Mouse (Mus musculus) heart, embryonic 12.5 days (tissue): ENCODE data around the gene Wars2. TPM values are rescaled to one million over a fixed set of nuclear protein-coding genes. Genes with fewer than 3 reads are reported as not detected.

Experiments used
- ATAC-seq: fragments of 200-750 bp; cut with Nextera tagmentation; 2 replicates; pipeline ENCODE4 v1.8.0; 2017; ENCODE audit warnings: moderate TSS enrichment, moderate library complexity; ENCODE audit not compliant: insufficient number of reproducible peaks, low FRiP score
- H3K27ac ChIP-seq: fragments of 300-500 bp; sonication (generic); 2 replicates; pipeline ENCODE4 v1.5.1; 2016; ENCODE audit warnings: mild to moderate bottlenecking, moderate library complexity; ENCODE audit not compliant: poor library complexity, severe bottlenecking
- H3K27me3 ChIP-seq: fragments of 300-500 bp; sonication (generic); replicated peaks from 2 replicates; pipeline ENCODE4 v1.6.1; 2016; ENCODE audit warnings: mild to moderate bottlenecking, moderate library complexity
- H3K36me3 ChIP-seq: fragments of 300-500 bp; sonication (generic); 2 replicates; pipeline ENCODE4 v1.6.1; 2016; ENCODE audit warnings: mild to moderate bottlenecking, moderate library complexity
- H3K4me1 ChIP-seq: fragments of 300-500 bp; sonication (generic); replicated peaks from 2 replicates; pipeline ENCODE4 v1.6.1; 2016; ENCODE audit warnings: mild to moderate bottlenecking
- H3K4me2 ChIP-seq: fragments of 300-500 bp; sonication (generic); 2 replicates; pipeline ENCODE4 v1.6.1; 2016; ENCODE audit warnings: mild to moderate bottlenecking, moderate library complexity
- H3K4me3 ChIP-seq: fragments of 300-500 bp; sonication (generic); 2 replicates; pipeline ENCODE4 v1.5.1; 2016; ENCODE audit warnings: mild to moderate bottlenecking
- H3K9ac ChIP-seq: fragments of 300-500 bp; sonication (generic); 2 replicates; pipeline ENCODE4 v1.6.1; 2016; ENCODE audit warnings: mild to moderate bottlenecking, moderate library complexity
- H3K9me3 ChIP-seq: fragments of 300-500 bp; sonication (generic); replicated peaks from 2 replicates; pipeline ENCODE4 v1.6.1; 2016; ENCODE audit warnings: mild to moderate bottlenecking, moderate library complexity
- WGBS: fragments of 180-500 bp; shearing (Covaris S2); methylation state at CpG from one replicate; pipeline ENCODE4 v1.1.7; 2016; 5-methylcytosine and 5-hydroxymethylcytosine counted together
- polyA plus RNA-seq: library from polyadenylated mRNA; unstranded; fragments of >200 nt; fragmentation: Nextera tagmentation; extraction: Ambion mirVana; gene quantifications from 2 replicates; pipeline ENCODE4 v1.2.1, GENCODE M21; 2016

The Wars2 gene
- polyA plus RNA-seq, 1 experiment from 2014 or later, result 9.1 TPM

- ATAC-seq, result no peak
- Histone ChIP-seq H3K9ac (no peak overlapping the region), H3K27ac (no peak overlapping the region), H3K36me3 (no peaks in the 10 kb centered on the region), H3K4me2 (no peak overlapping the region), H3K27me3 (peaks cover 89% of the 10 kb centered on the region), H3K4me1 (peaks cover 15% of the 10 kb centered on the region; the same call in 1 of the 2 replicates), H3K9me3 (0 out of 2 replicates have a peak, but pooled peaks cover 3% of the 10 kb centered on the region), H3K4me3 (no peak overlapping the region)
- under 1% methylated on average over 6 of the region's 6 CpGs for WGBS
Measured at GRCm38 (mm10) chr3:99249906-99250305, 109.0 kb downstream of the Wars2 start.

- Histone ChIP-seq H3K9me3 (0 out of 2 replicates have a peak, but pooled peaks cover 3% of the 10 kb centered on the region), H3K36me3 (no peaks in the 10 kb centered on the region), H3K9ac (no peak overlapping the region), H3K4me1 (peaks cover 17% of the 10 kb centered on the region; the same call in 1 of the 2 replicates), H3K4me2 (no peak overlapping the region), H3K4me3 (no peak overlapping the region), H3K27me3 (peaks cover 87% of the 10 kb centered on the region), H3K27ac (no peak overlapping the region)
- ATAC-seq, result no peak
- 20% methylated on average over 6 of the region's 6 CpGs for WGBS
Measured at GRCm38 (mm10) chr3:99251271-99252165, 110.7 kb downstream of the Wars2 start.

GRCm38 (mm10) chr3:99252461-99253091 is 111.7 kb downstream of the Wars2 start:
- H3K4me1 ChIP-seq, result peaks cover 17% of the 10 kb centered on the region; the same call in 1 of the 2 replicates
- no peaks in the 10 kb centered on the region for H3K36me3 ChIP-seq
- peak overlapping the region; percentile 96; the same call in 1 of the 2 replicates for H3K4me2 ChIP-seq
- H3K27ac ChIP-seq, result no peak overlapping the region
- ATAC-seq, result no peak
- H3K9ac ChIP-seq, result no peak overlapping the region
- 0 out of 2 replicates have a peak, but pooled peaks cover 3% of the 10 kb centered on the region for H3K9me3 ChIP-seq
- peak overlapping the region; percentile 57 for H3K4me3 ChIP-seq
- 2% methylated on average over 16 of the region's 16 CpGs for WGBS
- peaks cover 87% of the 10 kb centered on the region for H3K27me3 ChIP-seq

- H3K4me3 ChIP-seq, result peak overlapping the region; percentile 57
- H3K27ac ChIP-seq, result no peak overlapping the region
- H3K27me3 ChIP-seq, result peaks cover 87% of the 10 kb centered on the region
- no peaks in the 10 kb centered on the region for H3K36me3 ChIP-seq
- ATAC-seq, result 0 out of 2 replicates have a peak, but pooled peaks have one; percentile 21
- 0 out of 2 replicates have a peak, but pooled peaks cover 3% of the 10 kb centered on the region for H3K9me3 ChIP-seq
- H3K4me1 ChIP-seq, result peaks cover 17% of the 10 kb centered on the region; the same call in 1 of the 2 replicates
- 1% methylated on average over 12 of the region's 12 CpGs for WGBS
- H3K9ac ChIP-seq, result no peak overlapping the region
- peak overlapping the region; percentile 96 for H3K4me2 ChIP-seq
Measured at GRCm38 (mm10) chr3:99253092-99253488, 112.2 kb downstream of the Wars2 start.

GRCm38 (mm10) chr3:99253497-99254451 is 112.9 kb downstream of the Wars2 start:
- Histone ChIP-seq H3K4me3 (peak overlapping the region; percentile 57), H3K4me1 (peaks cover 17% of the 10 kb centered on the region; the same call in 1 of the 2 replicates), H3K9me3 (0 out of 2 replicates have a peak, but pooled peaks cover 3% of the 10 kb centered on the region), H3K4me2 (peak overlapping the region; percentile 96), H3K27ac (no peak overlapping the region), H3K9ac (peak overlapping the region; percentile 52; the same call in 1 of the 2 replicates), H3K36me3 (no peaks in the 10 kb centered on the region), H3K27me3 (peaks cover 87% of the 10 kb centered on the region)
- WGBS, result under 1% methylated on average over 73 of the region's 73 CpGs
- ATAC-seq, result peak; percentile 22

GRCm38 (mm10) chr3:99254559-99255151 is 113.8 kb downstream of the Wars2 start:
- Histone ChIP-seq H3K36me3 (no peaks in the 10 kb centered on the region), H3K4me1 (peaks cover 14% of the 10 kb centered on the region; the same call in 1 of the 2 replicates), H3K4me2 (no peak overlapping the region), H3K9me3 (0 out of 2 replicates have a peak, but pooled peaks cover 3% of the 10 kb centered on the region), H3K4me3 (no peak overlapping the region; the same call in 1 of the 2 replicates), H3K27ac (no peak overlapping the region), H3K27me3 (peaks cover 85% of the 10 kb centered on the region), H3K9ac (no peak overlapping the region)
- WGBS, result 3% methylated on average over 15 of the region's 15 CpGs
- no peak for ATAC-seq

- no peak overlapping the region for H3K27ac ChIP-seq
- H3K4me3 ChIP-seq, result no peak overlapping the region
- no peak overlapping the region for H3K9ac ChIP-seq
- H3K4me2 ChIP-seq, result no peak overlapping the region
- H3K4me1 ChIP-seq, result peaks cover 14% of the 10 kb centered on the region; the same call in 1 of the 2 replicates
- H3K36me3 ChIP-seq, result no peaks in the 10 kb centered on the region
- 4% methylated on average over 11 of the region's 11 CpGs for WGBS
- ATAC-seq, result no peak
- H3K27me3 ChIP-seq, result peaks cover 80% of the 10 kb centered on the region
- H3K9me3 ChIP-seq, result 0 out of 2 replicates have a peak, but pooled peaks cover 3% of the 10 kb centered on the region
Measured at GRCm38 (mm10) chr3:99255411-99256365, 114.8 kb downstream of the Wars2 start.

GRCm38 (mm10) chr3:99256366-99256750 is 115.5 kb downstream of the Wars2 start:
- Histone ChIP-seq H3K27ac (no peak overlapping the region), H3K27me3 (peaks cover 78% of the 10 kb centered on the region), H3K36me3 (no peaks in the 10 kb centered on the region), H3K9ac (no peak overlapping the region), H3K4me1 (peaks cover 14% of the 10 kb centered on the region; the same call in 1 of the 2 replicates), H3K9me3 (0 out of 2 replicates have a peak, but pooled peaks cover 5% of the 10 kb centered on the region), H3K4me2 (no peak overlapping the region), H3K4me3 (no peak overlapping the region)
- 6% methylated on average over 11 of the region's 11 CpGs for WGBS
- no peak for ATAC-seq

- peaks cover 78% of the 10 kb centered on the region for H3K27me3 ChIP-seq
- 0 out of 2 replicates have a peak overlapping the region, but pooled peaks have one; percentile 3 for H3K4me3 ChIP-seq
- H3K9ac ChIP-seq, result no peak overlapping the region
- no peak overlapping the region; the same call in 1 of the 2 replicates for H3K4me2 ChIP-seq
- H3K4me1 ChIP-seq, result peaks cover 14% of the 10 kb centered on the region; the same call in 1 of the 2 replicates
- 0 out of 2 replicates have a peak, but pooled peaks cover 6% of the 10 kb centered on the region for H3K9me3 ChIP-seq
- 2% methylated on average over 20 of the region's 20 CpGs for WGBS
- H3K36me3 ChIP-seq, result no peaks in the 10 kb centered on the region
- ATAC-seq, result no peak
- no peak overlapping the region for H3K27ac ChIP-seq
Measured at GRCm38 (mm10) chr3:99256766-99257165, 115.9 kb downstream of the Wars2 start.
